Mouse (Mus musculus) liver, embryonic 16.5 days (tissue): ENCODE results near the gene Rgs3. TPM values are rescaled to one million over a fixed set of nuclear protein-coding genes. Genes with fewer than 3 reads are reported as not detected.

Experiments used
- ATAC-seq: fragments of 200-750 bp; cut with Nextera tagmentation; 2 replicates; pipeline ENCODE4 v1.8.0; 2017; ENCODE audit warnings: low read depth, mild to moderate bottlenecking, moderate number of reproducible peaks, moderate library complexity
- H3K27ac ChIP-seq: fragments of 300-500 bp; sonication (generic); 2 replicates; pipeline ENCODE4 v1.5.1; 2014; ENCODE audit warnings: mild to moderate bottlenecking, low read length
- H3K27me3 ChIP-seq: fragments of 300-500 bp; sonication (generic); 2 replicates; pipeline ENCODE4 v1.6.1; 2014; ENCODE audit warnings: low read depth, low read length, mixed read lengths; ENCODE audit not compliant: control insufficient read depth, insufficient read depth
- H3K36me3 ChIP-seq: fragments of 300-500 bp; sonication (generic); 2 replicates; pipeline ENCODE4 v1.6.1; 2014; ENCODE audit warnings: mild to moderate bottlenecking; ENCODE audit not compliant: control insufficient read depth, insufficient read depth
- H3K4me1 ChIP-seq: fragments of 300-500 bp; sonication (generic); 2 replicates; pipeline ENCODE4 v1.6.1; 2014; ENCODE audit warnings: low read depth, low read length, mixed read lengths; ENCODE audit not compliant: control insufficient read depth
- H3K4me2 ChIP-seq: fragments of 300-500 bp; sonication (generic); 2 replicates; pipeline ENCODE4 v1.6.1; 2014; ENCODE audit warnings: low read depth, low read length, mixed read lengths
- H3K4me3 ChIP-seq: fragments of 300-500 bp; sonication (generic); 2 replicates; pipeline ENCODE4 v1.5.1; 2014; ENCODE audit warnings: low read depth, mild to moderate bottlenecking, low read length
- H3K9ac ChIP-seq: fragments of 300-500 bp; sonication (generic); 2 replicates; pipeline ENCODE4 v1.6.1; 2014; ENCODE audit warnings: low read depth, low read length
- H3K9me3 ChIP-seq: fragments of 300-500 bp; sonication (generic); replicated peaks from 2 replicates; pipeline ENCODE4 v1.6.1; 2016; ENCODE audit warnings: low read length; ENCODE audit not compliant: control insufficient read depth
- WGBS: fragments of 180-500 bp; shearing (Covaris S2); extraction: QIAGEN DNeasy Blood & Tissue Kit; methylation state at CpG from one replicate; pipeline ENCODE4 v1.1.7; 2014; ENCODE audit not compliant: insufficient replicate concordance; 5-methylcytosine and 5-hydroxymethylcytosine counted together
- polyA plus RNA-seq: library from polyadenylated mRNA; unstranded; fragments of >200 nt; fragmentation: Nextera tagmentation; extraction: Ambion mirVana; gene quantifications from 2 replicates; pipeline ENCODE4 v1.2.1, GENCODE M21; 2015

The Rgs3 gene
- polyA plus RNA-seq, 1 experiment from 2014 or later, result 7.0 TPM

- ATAC-seq, result no peak
- no peak overlapping the region for H3K27ac ChIP-seq
- no peaks in the 10 kb centered on the region for H3K36me3 ChIP-seq
- no peak overlapping the region for H3K4me2 ChIP-seq
- H3K9me3 ChIP-seq, result no peaks in the 10 kb centered on the region
- H3K4me1 ChIP-seq, result no peaks in the 10 kb centered on the region; the same call in 1 of the 2 replicates
- no peak overlapping the region for H3K9ac ChIP-seq
- WGBS, result 63% methylated on average over 10 of the region's 10 CpGs
- H3K4me3 ChIP-seq, result no peak overlapping the region
- H3K27me3 ChIP-seq, result peaks cover 11% of the 10 kb centered on the region
Observed at GRCm38 (mm10) chr4:62677047-62677737, 117.5 kb downstream of the Rgs3 start.

GRCm38 (mm10) chr4:62679157-62679556 is 119.5 kb downstream of the Rgs3 start:
- H3K9me3 ChIP-seq, result no peaks in the 10 kb centered on the region
- no peak overlapping the region for H3K27ac ChIP-seq
- H3K4me3 ChIP-seq, result no peak overlapping the region
- no peak overlapping the region for H3K4me2 ChIP-seq
- WGBS, result 74% methylated on average over 9 of the region's 9 CpGs
- no peaks in the 10 kb centered on the region for H3K36me3 ChIP-seq
- no peak overlapping the region for H3K9ac ChIP-seq
- peaks cover 5% of the 10 kb centered on the region; the same call in 1 of the 2 replicates for H3K27me3 ChIP-seq
- no peaks in the 10 kb centered on the region; the same call in 1 of the 2 replicates for H3K4me1 ChIP-seq
- no peak for ATAC-seq

GRCm38 (mm10) chr4:62681467-62681866 is 121.8 kb downstream of the Rgs3 start:
- H3K27me3 ChIP-seq, result no peaks in the 10 kb centered on the region

GRCm38 (mm10) chr4:62682371-62682770 is 122.7 kb downstream of the Rgs3 start:
- H3K9ac ChIP-seq, result no peak overlapping the region
- no peak for ATAC-seq
- H3K27ac ChIP-seq, result no peak overlapping the region
- no peak overlapping the region for H3K4me3 ChIP-seq
- peaks cover 2% of the 10 kb centered on the region for H3K4me1 ChIP-seq
- H3K36me3 ChIP-seq, result no peaks in the 10 kb centered on the region
- H3K9me3 ChIP-seq, result no peaks in the 10 kb centered on the region
- 67% methylated on average over 8 of the region's 8 CpGs for WGBS
- H3K4me2 ChIP-seq, result no peak overlapping the region
- no peaks in the 10 kb centered on the region for H3K27me3 ChIP-seq

More at GRCm38 (mm10) chr4:62681467-62681866, 121.8 kb downstream of the Rgs3 start:
- H3K36me3 ChIP-seq, result no peaks in the 10 kb centered on the region
- ATAC-seq, result peak; percentile 11; the same call in 1 of the 2 replicates
- H3K4me2 ChIP-seq, result no peak overlapping the region
- WGBS, result 26% methylated on average over 11 of the region's 11 CpGs
- no peak overlapping the region for H3K4me3 ChIP-seq
- no peak overlapping the region for H3K9ac ChIP-seq
- H3K4me1 ChIP-seq, result peaks cover 2% of the 10 kb centered on the region
- H3K9me3 ChIP-seq, result no peaks in the 10 kb centered on the region
- H3K27ac ChIP-seq, result no peak overlapping the region

GRCm38 (mm10) chr4:62683148-62683547 is 123.5 kb downstream of the Rgs3 start:
- H3K36me3 ChIP-seq, result no peaks in the 10 kb centered on the region
- H3K9ac ChIP-seq, result no peak overlapping the region
- H3K4me1 ChIP-seq, result peaks cover 2% of the 10 kb centered on the region
- no peaks in the 10 kb centered on the region for H3K9me3 ChIP-seq
- no peak for ATAC-seq
- H3K4me3 ChIP-seq, result no peak overlapping the region
- 61% methylated on average over 6 of the region's 6 CpGs for WGBS
- no peak overlapping the region for H3K4me2 ChIP-seq
- H3K27ac ChIP-seq, result no peak overlapping the region
- no peaks in the 10 kb centered on the region for H3K27me3 ChIP-seq

- Histone ChIP-seq H3K27me3 (no peaks in the 10 kb centered on the region), H3K27ac (no peak overlapping the region), H3K36me3 (no peaks in the 10 kb centered on the region), H3K4me2 (no peak overlapping the region), H3K9ac (no peak overlapping the region), H3K4me3 (no peak overlapping the region), H3K4me1 (peaks cover 2% of the 10 kb centered on the region), H3K9me3 (no peaks in the 10 kb centered on the region)
- ATAC-seq, result no peak; the same call in 1 of the 2 replicates
- 50% methylated on average over 3 of the region's 3 CpGs for WGBS
Observed at GRCm38 (mm10) chr4:62684351-62684750, 124.7 kb downstream of the Rgs3 start.

GRCm38 (mm10) chr4:62685268-62685667 is 125.6 kb downstream of the Rgs3 start:
- H3K9ac ChIP-seq, result no peak overlapping the region
- 40% methylated on average over 10 of the region's 10 CpGs for WGBS
- no peaks in the 10 kb centered on the region for H3K9me3 ChIP-seq
- H3K4me2 ChIP-seq, result no peak overlapping the region
- H3K36me3 ChIP-seq, result no peaks in the 10 kb centered on the region
- no peak overlapping the region for H3K4me3 ChIP-seq
- no peak overlapping the region for H3K27ac ChIP-seq
- no peak for ATAC-seq
- H3K4me1 ChIP-seq, result peaks cover 2% of the 10 kb centered on the region
- no peaks in the 10 kb centered on the region for H3K27me3 ChIP-seq

- Histone ChIP-seq H3K27me3 (no peaks in the 10 kb centered on the region), H3K36me3 (no peaks in the 10 kb centered on the region), H3K4me3 (no peak overlapping the region), H3K9ac (no peak overlapping the region), H3K4me2 (no peak overlapping the region), H3K9me3 (no peaks in the 10 kb centered on the region), H3K27ac (no peak overlapping the region), H3K4me1 (peaks cover 2% of the 10 kb centered on the region; the same call in 1 of the 2 replicates)
- no peak for ATAC-seq
- WGBS, result 29% methylated on average over 1 of the region's 1 CpGs
Observed at GRCm38 (mm10) chr4:62686769-62687168, 127.1 kb downstream of the Rgs3 start.

- H3K4me3 ChIP-seq, result no peak overlapping the region
- no peaks in the 10 kb centered on the region for H3K9me3 ChIP-seq
- no peak overlapping the region for H3K27ac ChIP-seq
- 59% methylated on average over 5 of the region's 5 CpGs for WGBS
- no peaks in the 10 kb centered on the region for H3K27me3 ChIP-seq
- H3K9ac ChIP-seq, result no peak overlapping the region
- H3K36me3 ChIP-seq, result no peaks in the 10 kb centered on the region
- H3K4me1 ChIP-seq, result peaks cover 2% of the 10 kb centered on the region; the same call in 1 of the 2 replicates
- ATAC-seq, result no peak
- H3K4me2 ChIP-seq, result no peak overlapping the region
Observed at GRCm38 (mm10) chr4:62688142-62688541, 128.5 kb downstream of the Rgs3 start.
